Mouse (Mus musculus) C2C12 (cell line): ENCODE results near the gene Cngb1.

Experiments used
- CEBPB ChIP-seq: IDR thresholded peaks from one replicate; pipeline ENCODE4 v1.6.1; 2011; ENCODE audit warnings: low read depth, mild to moderate bottlenecking, control low read depth, moderate library complexity
- CTCF ChIP-seq: IDR thresholded peaks from one replicate; pipeline ENCODE4 v1.5.1; 2011; ENCODE audit not compliant: control insufficient read depth, insufficient read depth, insufficient read length
- MYOD1 ChIP-seq: IDR thresholded peaks from one replicate; pipeline ENCODE4 v1.6.1; 2011; ENCODE audit warnings: low read depth; ENCODE audit not compliant: control insufficient read depth, insufficient read length
- USF1 ChIP-seq: IDR thresholded peaks from one replicate; pipeline ENCODE4 v1.6.1; 2011; ENCODE audit warnings: low read depth, mild to moderate bottlenecking, control low read depth, moderate library complexity

DNA sequence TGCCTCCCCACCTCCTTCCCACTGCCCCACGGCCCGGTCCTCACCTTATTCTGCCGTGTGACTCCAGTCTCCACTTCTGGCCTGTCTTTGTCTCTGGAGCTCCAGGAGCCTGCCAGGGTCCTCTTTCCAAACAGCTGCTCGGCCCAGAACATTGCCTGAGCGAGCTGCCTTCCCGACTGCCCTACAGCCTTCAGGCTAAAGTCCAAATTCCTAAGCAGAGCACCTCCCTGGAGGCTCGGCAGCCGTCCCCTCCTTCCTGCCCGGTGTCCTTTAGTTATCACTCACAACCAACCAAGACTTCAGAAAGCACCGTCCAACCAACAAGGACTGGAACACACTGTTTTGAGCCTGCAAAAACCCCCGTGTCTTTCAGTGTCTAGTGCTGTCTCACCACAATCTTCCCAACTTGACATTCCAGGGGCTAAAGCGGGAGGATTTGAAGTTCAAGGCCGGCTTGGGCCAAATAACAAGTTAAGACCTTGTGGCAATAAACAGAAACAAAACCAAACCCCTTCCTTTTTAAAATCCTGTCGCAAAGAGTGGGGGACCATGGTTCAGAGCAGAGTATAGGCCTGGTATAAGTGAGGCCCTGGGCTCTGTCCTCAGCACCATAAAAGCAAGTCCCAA, 103.6 kb downstream of the Cngb1 start, which contains the start of gene Kifc3:
- TF ChIP-seq CTCF (no peak), USF1 (no peak), CEBPB (no peak), MYOD1 (no peak)
